Mouse (Mus musculus) thymus, postnatal 4 days (tissue): Measurements from ENCODE around the gene Pacrg.
A peak's percentile ranks its signal among the peaks of the same experiment; 100 is the strongest.

Experiments
- DNase-seq: peaks from one replicate; pipeline ENCODE4 v3.0.0; 2021

The Pacrg gene

GRCm38 (mm10) chr17:10397924-10398627 lies 442.0 kb downstream of the Pacrg start:
- peak; percentile 20 for DNase-seq

- no peak for DNase-seq
Observed at GRCm38 (mm10) chr17:10397336-10397735, 442.8 kb downstream of the Pacrg start.

GRCm38 (mm10) chr17:10396863-10397262 lies 443.2 kb downstream of the Pacrg start:
- no peak for DNase-seq

- no peak for DNase-seq
Observed at GRCm38 (mm10) chr17:10394855-10395254, 445.3 kb downstream of the Pacrg start.

GRCm38 (mm10) chr17:10393766-10394165 lies 446.3 kb downstream of the Pacrg start:
- DNase-seq = no peak

GRCm38 (mm10) chr17:10392342-10393034 lies 447.6 kb downstream of the Pacrg start:
- no peak for DNase-seq

GRCm38 (mm10) chr17:10390232-10391172 lies 449.6 kb downstream of the Pacrg start:
- DNase-seq = no peak

GRCm38 (mm10) chr17:10389740-10390139 lies 450.4 kb downstream of the Pacrg start:
- DNase-seq = no peak

GRCm38 (mm10) chr17:10386548-10386947 lies 453.6 kb downstream of the Pacrg start:
- no peak for DNase-seq

GRCm38 (mm10) chr17:10383406-10383805 lies 456.7 kb downstream of the Pacrg start:
- no peak for DNase-seq

- DNase-seq = no peak
Observed at GRCm38 (mm10) chr17:10378467-10379175, 461.5 kb downstream of the Pacrg start.

- no peak for DNase-seq
Observed at GRCm38 (mm10) chr17:10377606-10378005, 462.5 kb downstream of the Pacrg start.

- no peak for DNase-seq
Observed at GRCm38 (mm10) chr17:10374316-10374715, 465.8 kb downstream of the Pacrg start.

GRCm38 (mm10) chr17:10373727-10374126 lies 466.4 kb downstream of the Pacrg start:
- DNase-seq = peak; percentile 33

GRCm38 (mm10) chr17:10372001-10372785 lies 467.9 kb downstream of the Pacrg start:
- DNase-seq = no peak

GRCm38 (mm10) chr17:10371472-10371871 lies 468.6 kb downstream of the Pacrg start:
- DNase-seq = no peak

GRCm38 (mm10) chr17:10370660-10371130 lies 469.4 kb downstream of the Pacrg start:
- DNase-seq = no peak

GRCm38 (mm10) chr17:10369961-10370659 lies 470.0 kb downstream of the Pacrg start:
- no peak for DNase-seq

- DNase-seq = no peak
Observed at GRCm38 (mm10) chr17:10367044-10367443, 473.1 kb downstream of the Pacrg start.

- DNase-seq = no peak
Observed at GRCm38 (mm10) chr17:10366577-10366976, 473.5 kb downstream of the Pacrg start.
